Mouse (Mus musculus): ENCODE measurements around the gene Polr3b.

Polr3b gene

DNA sequence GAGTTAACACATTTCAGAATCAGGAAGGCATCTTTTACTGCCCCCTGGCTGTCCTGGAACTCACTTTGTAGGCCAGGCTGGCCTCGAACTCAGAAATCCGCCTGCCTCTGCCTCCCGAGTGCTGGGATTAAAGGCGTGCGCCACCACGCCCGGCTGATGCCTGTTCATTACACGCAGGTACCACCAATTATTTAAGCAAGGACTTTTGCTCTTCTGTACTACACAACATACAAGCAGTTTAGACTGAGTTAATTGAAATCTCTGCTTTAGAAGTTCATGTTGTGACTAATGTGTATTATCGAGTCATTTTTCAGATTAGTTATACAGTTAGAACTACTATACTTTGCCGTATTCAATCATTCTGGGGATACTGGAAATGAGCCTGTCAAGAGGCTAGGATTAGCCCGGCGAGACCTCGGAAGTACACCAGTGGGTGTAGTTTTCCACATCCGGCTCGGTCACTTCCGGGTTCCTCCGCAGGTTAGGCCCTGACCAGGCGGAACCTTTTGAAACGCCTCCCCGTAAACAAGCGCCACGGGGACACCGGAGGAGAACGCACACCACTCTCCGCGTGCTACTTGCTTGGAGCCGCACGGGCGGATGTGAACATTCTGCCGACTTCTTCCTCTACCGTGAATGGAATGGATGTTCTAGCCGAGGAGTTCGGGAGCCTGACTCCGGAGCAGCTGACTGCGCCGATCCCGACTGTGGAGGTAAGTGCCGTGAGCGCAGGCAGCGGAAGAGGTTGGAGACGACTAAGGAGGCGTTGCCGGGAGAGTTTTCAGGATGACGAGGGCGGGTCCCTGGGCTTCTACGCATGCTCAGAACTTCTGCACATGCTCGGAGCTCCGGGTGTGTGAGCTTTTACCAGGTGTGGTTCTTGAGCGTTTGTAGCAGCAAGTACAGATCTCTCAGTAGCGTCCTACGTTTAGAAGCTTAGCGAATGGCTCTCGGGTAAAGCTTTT lies at the start of gene Polr3b:
Gene Polr3b, plus strand, starts transcription at position 467 of the 965 bp plus-strand sequence.
- DNase-seq (ENCODE audit: low spot score): peak; percentile 89

GRCm38 (mm10) chr10:84573671-84574420 lies 48.2 kb upstream of the Polr3b start:
- no peak for DNase-seq (ENCODE audit: low spot score)

DNA sequence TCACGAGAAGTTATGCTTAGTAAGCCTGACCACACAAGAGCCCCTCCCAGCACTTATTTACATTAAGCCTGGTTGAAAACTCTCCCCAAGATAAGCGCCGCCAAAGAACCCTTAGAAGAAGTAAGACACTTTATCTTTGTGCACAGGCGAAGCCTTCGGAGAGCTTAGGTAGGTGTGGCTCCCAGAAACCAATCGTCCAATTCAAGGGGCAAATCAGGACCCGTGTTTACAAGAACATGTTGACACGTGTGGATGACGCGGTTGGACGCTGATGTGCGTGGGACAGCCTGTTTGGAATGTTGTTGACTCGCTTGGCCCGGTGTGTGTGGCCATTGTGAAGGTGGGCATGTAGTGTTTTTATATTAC lies 46.1 kb upstream of the Polr3b start:
- DNase-seq (ENCODE audit: low spot score): no peak

DNA sequence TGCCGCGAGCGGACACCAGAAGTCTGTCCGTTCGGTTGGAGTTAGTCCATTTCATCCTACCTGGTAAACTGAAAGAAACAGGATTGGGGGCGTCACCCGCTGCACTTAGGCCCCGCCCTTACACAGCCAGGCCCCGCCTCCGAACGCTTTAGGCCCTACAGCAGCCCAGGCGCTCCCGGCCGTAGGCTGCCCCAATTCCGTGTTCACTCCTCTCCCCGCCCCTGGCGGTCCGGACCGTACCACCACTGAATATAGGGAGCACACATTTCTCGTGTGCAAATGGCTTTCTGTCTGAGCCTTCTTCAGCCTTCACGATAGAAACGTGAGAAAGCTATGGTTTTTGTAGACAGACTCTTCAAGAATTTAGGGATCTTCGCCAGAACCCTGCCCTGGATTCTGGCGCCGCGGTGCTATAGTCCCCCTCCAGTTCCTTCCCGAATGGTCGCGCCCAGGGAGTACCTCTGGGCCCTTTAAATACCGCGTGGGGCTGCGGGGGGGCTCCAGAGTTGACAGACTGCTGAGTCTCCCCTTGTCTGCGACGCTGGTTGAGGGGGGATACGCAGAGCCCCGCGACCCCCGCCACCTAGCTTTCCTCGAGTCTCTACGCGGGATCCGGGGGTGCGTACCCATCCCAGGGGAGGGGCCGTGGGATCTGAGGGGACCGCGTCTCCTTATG lies 45.6 kb upstream of the Polr3b start, which contains the start of gene Tcp11l2:
Gene Tcp11l2, plus strand, starts transcription at position 232 of the 676 bp plus-strand sequence.
- peak; percentile 90 for DNase-seq (ENCODE audit: low spot score)

DNA sequence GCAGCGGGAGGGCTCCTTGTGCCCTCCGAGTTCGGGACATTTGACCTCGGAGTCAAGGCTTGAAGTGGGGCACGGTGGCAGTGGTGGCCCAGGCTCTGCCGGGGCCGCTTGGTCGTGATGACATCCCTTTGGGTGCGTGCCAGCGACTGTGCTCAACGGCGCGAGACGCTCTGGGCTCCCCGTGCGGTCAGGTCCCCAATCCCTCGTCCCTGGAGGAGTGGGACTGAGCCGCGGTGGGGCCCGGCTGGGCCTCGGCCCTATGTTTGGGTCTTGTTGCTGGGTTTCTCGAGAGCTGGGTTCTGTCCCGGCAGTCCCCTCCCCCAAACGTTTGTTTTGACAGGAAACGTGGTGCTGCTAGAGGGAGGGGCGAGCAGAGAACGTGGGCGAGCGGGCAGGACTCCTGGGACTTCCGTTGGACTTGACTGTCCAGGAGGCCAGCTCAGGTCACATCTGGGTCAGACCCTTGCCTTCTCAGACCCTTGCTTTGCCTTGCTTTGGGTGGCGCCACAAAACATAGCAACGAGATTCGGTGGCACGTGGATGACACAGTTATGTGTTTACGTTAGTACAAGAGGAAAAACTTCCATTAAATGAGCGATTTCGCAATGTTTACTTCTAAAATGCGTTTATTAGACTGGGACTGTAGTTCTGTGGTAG lies 44.9 kb upstream of the Polr3b start:
- DNase-seq (ENCODE audit: low spot score): peak; percentile 58

GRCm38 (mm10) chr10:84578738-84579137 lies 43.4 kb upstream of the Polr3b start:
- DNase-seq (ENCODE audit: low spot score): no peak

GRCm38 (mm10) chr10:84579527-84579926 lies 42.6 kb upstream of the Polr3b start:
- DNase-seq (ENCODE audit: low spot score): no peak

DNA sequence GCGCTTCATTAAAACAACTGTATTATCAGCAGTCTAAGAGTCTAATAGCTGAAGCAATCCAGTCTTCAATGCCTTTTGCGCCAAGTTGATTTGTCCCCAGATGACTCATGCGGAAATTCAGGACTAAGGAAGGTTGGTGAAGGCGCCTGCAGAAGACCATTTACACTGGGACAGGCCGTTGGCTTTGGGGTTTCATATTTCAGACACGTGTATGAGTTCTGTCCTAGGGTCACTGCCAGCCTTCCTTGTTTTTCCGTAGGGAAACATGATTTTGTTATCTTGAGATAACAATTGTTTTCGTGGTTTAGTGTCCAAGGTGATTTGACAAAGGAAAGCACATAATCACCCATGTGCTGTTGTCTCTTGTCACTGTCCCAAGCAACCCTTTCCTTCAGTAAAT lies 40.9 kb upstream of the Polr3b start:
- no peak for DNase-seq (ENCODE audit: low spot score)

GRCm38 (mm10) chr10:84582236-84582635 lies 39.9 kb upstream of the Polr3b start:
- DNase-seq (ENCODE audit: low spot score): no peak

DNA sequence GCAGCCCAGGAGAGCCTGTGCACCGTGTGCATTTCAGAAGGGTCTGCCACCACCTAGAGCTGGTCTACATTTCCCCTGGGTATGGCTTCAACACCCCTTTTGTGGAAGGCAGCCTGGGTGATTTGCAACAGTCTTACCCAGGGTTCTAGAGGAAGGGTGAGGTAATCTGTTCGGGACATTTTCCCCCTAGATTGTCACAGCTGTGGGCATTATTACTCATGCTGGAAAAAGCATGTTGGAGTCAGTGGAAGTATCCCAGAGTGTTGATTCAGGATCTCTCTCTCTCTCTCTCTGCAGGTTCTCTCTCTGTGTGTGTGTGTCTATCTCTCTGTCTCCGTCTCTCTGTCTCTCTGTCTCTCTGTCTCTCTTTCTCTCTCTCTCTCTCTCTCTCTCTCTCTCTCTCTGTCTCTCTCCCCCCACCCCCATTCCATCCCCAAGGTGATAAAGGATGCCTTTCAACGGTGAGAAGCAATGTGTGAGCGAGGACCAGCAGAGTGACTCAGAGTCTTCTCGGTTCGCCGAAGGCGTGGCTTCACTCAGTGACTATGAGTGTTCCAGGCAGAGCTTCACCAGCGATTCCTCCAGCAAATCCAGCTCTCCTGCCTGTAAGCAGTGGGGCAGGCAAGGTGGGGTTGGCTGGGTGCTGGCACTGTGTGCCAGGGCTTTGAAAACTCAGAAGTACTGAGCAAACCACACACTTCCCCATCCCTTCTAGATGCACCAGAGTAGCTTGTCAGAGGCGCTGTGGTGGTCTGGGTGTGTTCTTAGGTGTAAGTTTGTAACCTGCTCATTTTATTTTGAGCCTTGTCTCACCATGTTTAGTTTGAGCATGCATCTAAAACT lies 37.4 kb upstream of the Polr3b start:
- DNase-seq (ENCODE audit: low spot score): no peak

DNA sequence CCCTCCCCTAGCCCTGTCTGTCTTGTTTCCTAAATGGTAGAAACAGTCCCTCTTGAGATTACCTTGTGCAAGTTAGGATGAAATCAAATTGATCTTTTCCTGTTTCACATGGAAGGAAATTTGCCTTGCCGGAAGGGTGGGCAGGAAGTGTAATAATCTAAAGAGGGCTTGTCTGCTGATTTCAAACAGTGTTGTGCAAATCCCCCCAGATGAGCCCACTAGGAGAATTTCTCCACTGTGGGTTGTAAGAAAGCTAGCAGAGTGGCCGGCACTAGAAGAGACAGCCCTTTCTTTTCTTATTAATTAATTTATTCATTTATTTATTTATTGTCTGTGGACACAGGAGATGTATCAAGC lies 36.8 kb upstream of the Polr3b start:
- DNase-seq (ENCODE audit: low spot score): no peak

DNA sequence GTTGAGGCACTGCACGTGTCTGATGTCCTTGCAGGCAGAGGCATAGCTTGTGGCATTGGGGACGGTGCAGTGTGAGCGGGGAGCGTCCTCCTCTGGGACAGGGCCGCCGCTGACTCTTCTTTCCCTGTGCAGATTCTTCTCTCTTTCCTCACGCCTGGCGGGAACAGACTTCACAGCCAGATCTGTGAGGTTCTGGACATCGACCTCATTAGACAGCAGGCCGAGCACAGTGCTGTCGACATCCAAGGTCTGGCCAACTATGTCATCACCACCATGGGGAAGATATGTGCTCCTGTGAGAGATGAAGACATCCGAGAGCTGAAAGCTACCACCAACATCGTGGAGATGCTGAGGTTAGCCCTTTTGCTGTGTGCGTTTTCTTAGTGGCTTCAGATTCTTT lies 31.1 kb upstream of the Polr3b start:
- DNase-seq (ENCODE audit: low spot score): no peak

DNA sequence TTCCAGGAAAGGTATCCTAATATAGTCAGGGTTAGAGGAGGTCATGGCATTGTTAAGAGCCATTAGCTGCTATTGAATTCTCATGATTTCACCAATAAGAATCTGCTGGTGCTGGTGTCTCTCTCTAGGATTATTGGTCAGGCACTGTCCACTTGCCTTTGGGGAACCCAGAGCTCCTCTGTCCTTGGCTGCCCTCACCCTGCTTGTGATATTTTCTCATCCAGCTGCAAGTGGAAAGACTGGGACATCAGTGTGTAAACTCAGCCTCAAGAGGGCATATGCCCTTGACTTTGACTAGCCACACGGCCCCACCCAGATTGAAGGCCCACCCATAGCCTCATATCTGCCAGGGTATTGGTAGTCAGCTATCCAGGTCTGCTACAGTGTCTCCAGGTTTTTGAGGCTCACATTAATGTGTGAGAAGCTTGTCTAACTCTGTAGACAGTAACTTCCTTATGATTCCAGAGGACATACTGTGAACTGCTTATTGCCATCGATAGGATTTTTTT lies 30.4 kb upstream of the Polr3b start:
- DNase-seq (ENCODE audit: low spot score): no peak

- no peak for DNase-seq (ENCODE audit: low spot score)
These were observed 29.3 kb upstream of the Polr3b start for GRCm38 (mm10) chr10:84592745-84593144.

DNA sequence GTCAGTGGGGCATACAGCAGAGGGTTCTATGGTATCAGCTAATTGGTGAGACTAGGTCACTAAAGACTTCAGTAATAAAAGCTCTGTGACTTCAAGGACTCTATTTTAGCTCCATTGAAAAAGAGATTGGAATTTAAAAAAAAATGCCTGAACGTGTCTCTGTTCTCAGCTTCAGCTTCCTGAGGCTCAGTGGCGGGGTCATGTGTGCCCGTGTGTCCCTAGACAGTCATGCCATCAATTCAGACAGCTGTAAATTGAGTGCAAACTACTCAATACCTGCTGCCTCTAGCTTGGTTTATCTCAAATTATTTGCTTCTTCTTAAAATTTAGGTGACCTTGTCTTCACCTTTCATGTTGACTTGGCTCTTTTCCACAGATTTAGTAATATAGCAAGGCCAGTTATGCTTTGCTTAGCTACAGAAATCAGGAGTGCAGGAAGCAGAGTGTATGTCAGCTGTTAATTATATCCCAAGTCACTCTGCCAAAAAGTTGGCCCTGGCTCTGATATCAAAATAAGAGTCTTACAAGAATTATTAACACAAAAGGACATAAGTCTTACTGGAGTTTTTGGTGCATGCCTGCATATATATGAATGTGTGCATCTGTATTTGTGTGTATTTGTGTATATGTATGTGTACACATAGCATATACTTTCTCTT lies 24.8 kb upstream of the Polr3b start:
- DNase-seq (ENCODE audit: low spot score): no peak

DNA sequence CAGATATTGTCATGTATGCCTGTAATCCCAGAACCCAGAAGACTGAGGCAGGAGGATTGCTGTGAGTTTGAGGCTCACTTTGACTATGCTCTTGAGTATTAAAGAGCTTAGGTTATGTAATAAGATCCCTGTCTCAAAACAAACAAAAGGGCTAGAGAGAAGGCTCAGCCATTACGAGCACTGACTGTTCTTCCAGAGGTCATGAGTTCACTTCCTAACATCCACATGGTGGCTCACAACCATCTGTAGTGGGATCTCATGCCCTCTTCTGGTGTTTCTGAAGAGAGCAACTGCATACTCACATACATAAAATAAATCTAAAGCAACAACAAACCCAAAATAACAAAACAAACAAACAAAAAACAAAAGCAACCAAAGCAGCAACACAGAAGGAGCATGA lies 23.9 kb upstream of the Polr3b start:
- DNase-seq (ENCODE audit: low spot score): no peak

GRCm38 (mm10) chr10:84600136-84600535 lies 22.0 kb upstream of the Polr3b start:
- no peak for DNase-seq (ENCODE audit: low spot score)

DNA sequence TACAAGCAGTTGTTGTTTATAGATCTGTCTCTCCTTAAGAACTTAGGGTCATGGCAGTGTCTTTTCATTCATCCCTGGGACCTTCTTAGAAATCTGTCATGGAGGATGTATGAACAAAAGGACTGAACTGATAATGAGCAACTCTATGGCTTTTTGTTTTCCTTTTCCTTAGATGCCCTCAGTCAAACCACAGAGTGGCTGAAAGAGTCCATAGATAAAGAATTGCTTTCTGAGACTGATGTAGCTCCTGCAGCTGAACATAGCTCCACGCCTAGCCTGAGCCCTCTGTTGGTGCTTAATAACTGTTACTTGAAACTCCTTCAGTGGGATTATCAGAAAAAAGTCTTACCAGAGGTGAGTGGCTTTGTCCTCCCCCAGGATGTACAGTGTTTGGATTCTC lies 17.8 kb upstream of the Polr3b start:
- no peak for DNase-seq (ENCODE audit: low spot score)

DNA sequence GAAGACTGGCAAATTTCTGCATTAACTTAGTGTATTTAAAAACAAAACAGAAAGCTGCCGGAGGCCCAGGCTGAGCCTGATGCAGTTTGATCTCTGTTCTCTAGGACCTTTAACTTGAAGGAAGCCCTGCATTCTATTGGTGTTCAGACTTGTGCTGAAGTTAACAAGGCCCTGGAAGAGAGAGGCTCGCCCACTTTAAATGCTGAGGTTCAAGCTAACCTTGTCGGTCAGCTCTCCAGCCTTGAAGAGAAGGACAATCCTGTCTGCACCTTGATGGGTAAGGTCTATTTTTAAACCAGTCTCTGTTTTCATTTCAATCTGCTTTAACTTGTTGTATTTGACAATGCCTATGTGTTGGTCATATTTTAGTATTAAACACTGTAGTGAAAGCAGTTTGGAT lies 13.7 kb upstream of the Polr3b start:
- DNase-seq (ENCODE audit: low spot score): no peak

- DNase-seq (ENCODE audit: low spot score): no peak
These were observed 11.8 kb upstream of the Polr3b start for GRCm38 (mm10) chr10:84610324-84610723.

All from ovary, postnatal 14 days (tissue).